Mouse (Mus musculus) stomach, postnatal 0 days (tissue): ENCODE data around the gene Cux1. TPM values are rescaled to one million over a fixed set of nuclear protein-coding genes. Genes with fewer than 3 reads are reported as not detected.

ENCODE experiments used
- ATAC-seq: fragments of 200-750 bp; cut with Nextera tagmentation; 2 replicates; pipeline ENCODE4 v1.8.0; 2017; ENCODE audit not compliant: low FRiP score, low TSS enrichment
- DNase-seq: peaks from one replicate; pipeline ENCODE4 v3.0.0-alpha.2; 2016; ENCODE audit warnings: low spot score
- H3K27ac ChIP-seq: fragments of 300-500 bp; sonication (generic); replicated peaks from 2 replicates; pipeline ENCODE4 v1.5.1; 2014; ENCODE audit warnings: mild to moderate bottlenecking, control low read depth
- H3K27me3 ChIP-seq: fragments of 300-500 bp; sonication (generic); 2 replicates; pipeline ENCODE4 v1.6.1; 2014; ENCODE audit warnings: low read length; ENCODE audit not compliant: control insufficient read depth, insufficient read depth
- H3K36me3 ChIP-seq: fragments of 300-500 bp; sonication (generic); 2 replicates; pipeline ENCODE4 v1.6.1; 2014; ENCODE audit warnings: low read length, mixed read lengths; ENCODE audit not compliant: control insufficient read depth, insufficient read depth
- H3K4me1 ChIP-seq: fragments of 300-500 bp; sonication (generic); replicated peaks from 2 replicates; pipeline ENCODE4 v1.6.1; 2014; ENCODE audit warnings: antibody characterized with exemption; ENCODE audit not compliant: control insufficient read depth, insufficient read depth
- H3K4me2 ChIP-seq: fragments of 300-500 bp; sonication (generic); replicated peaks from 2 replicates; pipeline ENCODE4 v1.6.1; 2014; ENCODE audit warnings: low read depth, mild to moderate bottlenecking, control low read depth, moderate library complexity
- H3K4me3 ChIP-seq: fragments of 300-500 bp; sonication (generic); 2 replicates; pipeline ENCODE4 v1.5.1; 2014; ENCODE audit warnings: low read depth, low read length, control low read depth
- H3K9ac ChIP-seq: fragments of 300-500 bp; sonication (generic); 2 replicates; pipeline ENCODE4 v1.6.1; 2014; ENCODE audit warnings: mild to moderate bottlenecking, low read length, control low read depth, mixed read lengths
- H3K9me3 ChIP-seq: fragments of 300-500 bp; sonication (generic); 2 replicates; pipeline ENCODE4 v1.6.1; 2016; ENCODE audit warnings: low read length; ENCODE audit not compliant: control insufficient read depth
- CTCF ChIP-seq: IDR thresholded peaks from 2 replicates; pipeline ENCODE4 v1.5.1; 2016; ENCODE audit warnings: antibody characterized with exemption, low read depth, mild to moderate bottlenecking, moderate library complexity
- EP300 ChIP-seq: optimal IDR thresholded peaks from 2 replicates; pipeline ENCODE3; 2016; ENCODE audit warnings: antibody characterized with exemption
- WGBS: fragments of 180-500 bp; shearing (Covaris S2); extraction: QIAGEN DNeasy Blood & Tissue Kit; methylation state at CpG from one replicate; pipeline ENCODE4 v1.1.7; 2014; 5-methylcytosine and 5-hydroxymethylcytosine counted together
- polyA plus RNA-seq: library from polyadenylated mRNA; unstranded; fragments of >200 nt; fragmentation: Nextera tagmentation; extraction: Ambion mirVana; gene quantifications from 2 replicates; pipeline ENCODE4 v1.2.1, GENCODE M21; 2015

Cux1 gene
- polyA plus RNA-seq, 1 experiment from 2014 or later = 33.7 TPM

DNA sequence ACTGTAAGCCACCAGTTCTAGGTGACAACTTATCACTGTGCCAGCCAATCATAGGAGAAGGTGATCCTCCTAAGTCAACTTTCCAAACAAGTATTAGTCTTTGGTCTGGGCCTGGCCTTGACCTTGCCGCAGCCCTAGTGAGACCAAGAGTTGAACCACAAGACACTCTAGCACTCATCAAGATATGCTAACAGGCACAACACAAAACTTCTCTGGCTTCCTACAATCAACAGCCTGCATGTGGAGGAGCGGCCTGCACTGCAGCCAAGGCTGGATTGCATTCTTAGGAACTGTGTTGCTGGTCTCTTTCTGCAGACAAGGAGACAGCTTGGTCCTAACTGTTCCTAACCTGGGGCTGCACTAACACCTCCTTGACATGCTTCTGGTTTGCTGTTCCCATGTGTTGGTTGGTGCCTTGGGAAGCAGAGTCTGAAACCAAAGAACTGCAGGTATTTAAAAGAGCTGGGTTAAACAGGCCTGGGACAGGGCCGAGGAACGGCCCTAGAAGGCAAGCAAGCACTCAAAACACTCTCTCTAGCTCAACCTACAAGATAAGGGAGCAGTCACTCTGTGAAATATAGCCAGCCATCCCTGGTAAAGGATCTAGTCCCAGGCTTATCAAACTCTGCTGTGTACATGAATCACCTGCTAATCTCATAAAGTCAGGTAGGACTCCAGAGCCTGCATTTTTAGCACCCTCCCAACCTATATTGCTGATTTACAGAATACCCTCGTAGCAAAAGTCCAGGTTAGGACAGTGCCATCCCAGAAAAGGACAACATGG lies 27.0 kb downstream of the Cux1 start:
- Histone ChIP-seq H3K4me1 (no peaks in the 10 kb centered on the region; the same call in 1 of the 2 replicates), H3K4me3 (no peak overlapping the region), H3K36me3 (no peaks in the 10 kb centered on the region), H3K9ac (no peak overlapping the region), H3K27ac (peak overlapping the region; percentile 18; the same call in 1 of the 2 replicates), H3K9me3 (no peaks in the 10 kb centered on the region), H3K27me3 (no peaks in the 10 kb centered on the region), H3K4me2 (no peak overlapping the region)
- no peak for DNase-seq
- WGBS = 60% methylated on average over 5 of the region's 5 CpGs
- ATAC-seq = no peak
- no peak for TF ChIP-seq CTCF
- TF ChIP-seq EP300 = no peak

DNA sequence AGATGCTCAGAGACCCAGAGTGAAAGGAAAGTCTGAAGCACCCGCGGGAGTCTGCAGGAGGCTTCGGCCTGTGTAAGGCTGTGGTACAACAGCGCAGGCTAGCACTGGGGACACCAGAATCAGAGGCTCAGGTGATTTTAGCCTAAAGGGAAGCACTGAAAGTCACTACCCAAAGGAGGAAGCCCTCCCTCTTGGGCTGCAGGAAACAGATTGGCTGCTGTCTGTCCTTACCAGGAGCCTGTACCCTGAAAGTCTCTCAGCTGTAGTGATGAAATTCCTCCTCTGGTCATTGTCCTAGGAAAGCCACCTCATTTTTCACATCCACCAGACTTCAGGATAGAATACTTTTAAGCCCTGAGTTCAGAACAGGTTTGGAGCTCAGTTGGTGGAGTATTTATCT lies 30.5 kb downstream of the Cux1 start:
- Histone ChIP-seq H3K9me3 (no peaks in the 10 kb centered on the region), H3K4me2 (no peak overlapping the region), H3K36me3 (no peaks in the 10 kb centered on the region), H3K4me1 (no peaks in the 10 kb centered on the region; the same call in 1 of the 2 replicates), H3K4me3 (no peak overlapping the region), H3K27me3 (no peaks in the 10 kb centered on the region), H3K27ac (no peak overlapping the region), H3K9ac (no peak overlapping the region)
- 87% methylated on average over 4 of the region's 4 CpGs for WGBS
- DNase-seq = no peak
- ATAC-seq = no peak
- TF ChIP-seq CTCF = no peak
- TF ChIP-seq EP300 = no peak

DNA sequence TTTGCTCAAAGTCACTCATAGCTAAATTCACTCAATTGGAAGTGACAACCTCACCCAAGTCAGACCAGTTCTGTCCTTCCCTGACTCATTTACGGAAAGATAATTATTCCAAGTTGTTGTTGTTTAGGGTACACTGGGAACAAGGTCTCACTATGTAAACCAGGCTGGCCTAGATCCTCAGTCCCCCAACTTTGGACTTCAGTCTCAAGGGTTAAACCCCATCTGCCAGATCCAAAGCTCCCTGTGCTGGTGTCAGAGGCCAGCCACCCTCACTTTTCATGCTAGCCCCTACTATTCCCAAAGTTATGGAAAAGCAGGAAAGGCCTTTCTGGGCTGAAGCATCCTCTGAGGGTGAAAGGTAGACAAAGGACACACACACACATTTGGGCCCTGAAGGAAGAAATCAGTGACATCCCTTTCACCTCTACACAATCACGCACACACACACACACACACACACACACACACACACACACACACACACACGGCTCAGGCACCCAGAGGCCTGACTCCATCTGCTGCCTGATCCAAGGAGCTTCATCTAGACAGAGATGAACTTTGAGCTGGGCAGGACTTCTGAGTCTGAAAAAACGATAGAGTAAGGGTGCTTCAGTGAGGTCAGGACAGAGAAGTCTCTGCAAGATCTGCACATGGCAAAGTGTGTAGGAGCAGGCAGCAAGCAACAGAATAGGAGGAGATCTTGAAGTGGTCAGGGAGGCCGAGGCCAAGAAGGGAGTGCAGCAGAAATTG lies 31.1 kb downstream of the Cux1 start:
- Histone ChIP-seq H3K36me3 (no peaks in the 10 kb centered on the region), H3K4me2 (no peak overlapping the region), H3K4me3 (no peak overlapping the region), H3K9ac (no peak overlapping the region), H3K27me3 (no peaks in the 10 kb centered on the region), H3K9me3 (no peaks in the 10 kb centered on the region), H3K27ac (no peak overlapping the region), H3K4me1 (no peaks in the 10 kb centered on the region; the same call in 1 of the 2 replicates)
- ATAC-seq = 0 out of 2 replicates have a peak, but pooled peaks have one; percentile 53
- WGBS = 51% methylated on average over 5 of the region's 5 CpGs
- no peak for TF ChIP-seq EP300
- peak; percentile 40; the same call in 1 of the 2 replicates for TF ChIP-seq CTCF
- DNase-seq = no peak

DNA sequence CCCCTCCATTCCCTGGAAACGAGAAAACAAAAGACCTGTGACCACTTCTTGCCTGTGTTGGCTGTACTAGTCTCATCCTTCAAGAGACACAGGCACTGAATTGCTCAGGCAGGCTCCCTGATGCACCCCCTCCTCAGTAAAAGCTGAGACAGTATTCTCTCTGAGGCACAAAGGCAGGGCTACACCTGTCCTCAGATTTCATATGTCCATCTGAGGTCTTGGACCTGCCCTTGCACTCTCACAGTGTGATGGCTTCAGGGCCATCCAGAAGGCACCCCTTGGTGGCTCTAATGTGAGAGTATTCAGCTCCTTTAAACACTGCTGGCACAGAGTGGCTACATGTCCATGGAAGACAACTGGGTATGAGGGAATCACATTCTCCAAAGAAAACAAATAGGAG lies 32.1 kb downstream of the Cux1 start:
- ATAC-seq (no peak), DNase-seq (no peak)
- Histone ChIP-seq H3K27ac (no peak overlapping the region), H3K9me3 (no peaks in the 10 kb centered on the region), H3K4me3 (no peak overlapping the region), H3K4me2 (no peak overlapping the region), H3K27me3 (no peaks in the 10 kb centered on the region), H3K9ac (no peak overlapping the region), H3K4me1 (no peaks in the 10 kb centered on the region), H3K36me3 (no peaks in the 10 kb centered on the region)
- no peak for TF ChIP-seq EP300
- no peak for TF ChIP-seq CTCF
- 47% methylated on average over 1 of the region's 1 CpGs for WGBS

DNA sequence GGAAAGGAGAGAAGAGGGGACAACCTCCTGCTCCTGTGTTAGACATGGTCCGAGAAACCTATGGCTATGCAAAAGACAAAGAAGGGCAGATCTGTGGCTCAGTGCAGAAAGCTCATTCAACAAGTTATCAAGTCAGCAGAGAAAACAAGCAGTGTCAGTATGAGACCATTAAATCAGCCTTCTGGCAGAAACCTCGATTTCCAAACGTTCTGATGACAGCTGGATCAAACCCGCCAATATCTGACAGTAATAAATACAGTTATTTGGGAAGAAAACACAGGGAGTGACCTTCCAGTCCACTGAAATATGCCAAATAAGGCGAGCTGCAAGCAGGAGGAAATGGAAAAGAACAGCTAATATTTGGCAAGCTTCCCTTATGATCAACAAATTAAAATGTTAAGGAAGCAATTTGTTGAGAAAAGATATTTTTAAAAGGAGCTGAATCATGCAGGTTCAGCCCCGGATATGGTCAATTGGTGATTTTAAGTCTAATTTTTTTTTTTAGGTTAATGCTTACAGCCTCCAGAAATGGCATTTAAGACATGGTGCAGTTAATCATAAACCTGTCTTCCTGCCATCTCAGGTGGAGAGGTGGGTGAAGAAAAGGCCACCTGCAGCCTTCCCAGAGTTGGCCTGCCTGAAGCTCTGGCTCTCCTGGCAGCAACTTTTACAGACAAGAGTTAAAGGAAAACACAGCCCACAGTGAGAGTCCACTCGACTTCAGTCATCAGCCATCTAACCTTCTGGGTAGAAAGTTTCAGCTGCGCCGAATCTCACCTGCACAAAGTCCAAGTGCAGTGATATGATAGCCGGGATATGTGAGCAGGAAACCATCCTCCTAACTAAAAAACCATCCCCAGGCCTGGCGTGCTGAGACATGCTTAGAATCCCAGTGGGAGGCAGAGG lies 33.7 kb downstream of the Cux1 start:
- H3K27ac ChIP-seq = no peak overlapping the region; the same call in 1 of the 2 replicates
- no peaks in the 10 kb centered on the region for H3K36me3 ChIP-seq
- H3K4me2 ChIP-seq = no peak overlapping the region
- DNase-seq (no peak), ATAC-seq (no peak)
- H3K9ac ChIP-seq = no peak overlapping the region
- no peak overlapping the region for H3K4me3 ChIP-seq
- H3K4me1 ChIP-seq = no peaks in the 10 kb centered on the region
- WGBS = 47% methylated on average over 11 of the region's 11 CpGs
- no peak for TF ChIP-seq EP300
- TF ChIP-seq CTCF = no peak
- no peaks in the 10 kb centered on the region for H3K27me3 ChIP-seq
- H3K9me3 ChIP-seq = no peaks in the 10 kb centered on the region
